Mouse (Mus musculus) urinary bladder, postnatal 14 days (tissue): ENCODE data around the gene Cradd.
A peak's percentile ranks its signal among the peaks of the same experiment; 100 is the strongest.

Experiments
- DNase-seq: peaks from one replicate; pipeline ENCODE4 v3.0.0; 2021; ENCODE audit warnings: low spot score

Gene Cradd

GRCm38 (mm10) chr10:95159675-95160256 is 164.2 kb downstream of the Cradd start:
- DNase-seq = no peak

GRCm38 (mm10) chr10:95156410-95156809 is 167.5 kb downstream of the Cradd start:
- DNase-seq = no peak

DNA sequence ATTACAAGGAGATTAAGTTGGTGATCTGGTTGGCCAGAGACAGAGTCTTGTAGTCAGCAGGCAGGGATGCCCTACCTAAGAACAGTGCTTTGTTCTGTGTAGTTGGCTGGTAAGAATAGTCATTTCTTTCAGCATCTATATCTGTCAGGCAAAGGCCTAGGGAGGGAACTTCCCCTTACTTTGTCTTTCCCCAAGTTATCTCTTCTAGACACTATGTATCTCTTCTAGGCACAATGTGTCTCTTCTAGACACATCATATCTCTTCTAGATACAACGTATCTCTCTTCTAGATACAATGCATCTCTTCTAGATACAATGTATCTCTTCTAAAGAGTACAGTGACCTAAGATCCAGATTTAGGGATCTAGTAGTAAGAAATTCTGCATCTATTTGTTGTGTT is 169.3 kb downstream of the Cradd start:
- DNase-seq = no peak

- DNase-seq = no peak
These were observed 170.7 kb downstream of the Cradd start for GRCm38 (mm10) chr10:95153224-95153623.

DNA sequence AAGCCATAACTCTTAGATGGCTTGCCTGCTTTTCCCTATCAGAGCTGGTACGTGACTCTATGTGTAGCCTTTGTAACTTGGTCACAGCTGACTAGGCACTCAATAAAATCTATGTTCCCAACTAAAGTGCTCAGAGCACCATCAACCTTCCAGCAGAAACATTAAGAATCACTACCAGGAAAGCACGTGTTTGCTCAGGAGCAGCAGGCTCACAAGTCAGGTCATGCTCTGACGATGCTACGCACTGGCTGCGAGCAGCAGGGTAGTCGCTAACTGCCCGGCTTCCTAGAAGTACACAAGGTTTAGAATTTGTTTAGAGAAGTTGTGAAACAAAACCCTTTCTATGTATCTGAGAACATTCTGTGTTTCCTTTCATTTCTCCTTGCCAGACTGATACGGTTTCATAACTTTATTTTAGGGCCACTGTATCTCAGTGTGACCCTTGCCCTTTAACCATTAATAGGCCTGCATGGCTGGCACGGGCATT is 171.4 kb downstream of the Cradd start:
- no peak for DNase-seq

GRCm38 (mm10) chr10:95151012-95151768 is 172.7 kb downstream of the Cradd start:
- DNase-seq = no peak

GRCm38 (mm10) chr10:95149666-95150065 is 174.3 kb downstream of the Cradd start:
- no peak for DNase-seq

- no peak for DNase-seq
These were observed 175.3 kb downstream of the Cradd start for GRCm38 (mm10) chr10:95148641-95149040.

GRCm38 (mm10) chr10:95147136-95147901 is 176.6 kb downstream of the Cradd start:
- no peak for DNase-seq

DNA sequence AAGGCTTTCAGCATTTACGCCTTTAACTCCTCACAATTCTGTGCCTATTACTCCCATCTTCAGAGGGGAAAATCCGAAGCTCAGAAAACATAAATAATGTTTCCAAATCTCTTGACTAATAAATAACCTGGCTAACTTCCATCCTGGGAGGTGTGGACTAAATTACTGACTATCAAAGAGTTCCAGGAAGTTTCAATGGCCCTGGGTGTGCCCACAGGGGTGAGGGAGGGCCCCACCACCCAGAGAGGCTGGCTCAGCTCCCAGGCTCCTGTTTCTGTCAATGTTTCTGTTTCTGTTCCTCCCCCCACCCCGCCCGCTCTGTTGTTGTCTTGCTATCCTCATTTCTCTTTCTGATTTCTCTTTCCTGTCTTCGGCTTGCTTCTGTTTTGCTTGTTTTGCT is 177.4 kb downstream of the Cradd start:
- peak; percentile 32 for DNase-seq

GRCm38 (mm10) chr10:95145204-95145926 is 178.6 kb downstream of the Cradd start:
- no peak for DNase-seq

GRCm38 (mm10) chr10:95144414-95145130 is 179.4 kb downstream of the Cradd start:
- no peak for DNase-seq

DNA sequence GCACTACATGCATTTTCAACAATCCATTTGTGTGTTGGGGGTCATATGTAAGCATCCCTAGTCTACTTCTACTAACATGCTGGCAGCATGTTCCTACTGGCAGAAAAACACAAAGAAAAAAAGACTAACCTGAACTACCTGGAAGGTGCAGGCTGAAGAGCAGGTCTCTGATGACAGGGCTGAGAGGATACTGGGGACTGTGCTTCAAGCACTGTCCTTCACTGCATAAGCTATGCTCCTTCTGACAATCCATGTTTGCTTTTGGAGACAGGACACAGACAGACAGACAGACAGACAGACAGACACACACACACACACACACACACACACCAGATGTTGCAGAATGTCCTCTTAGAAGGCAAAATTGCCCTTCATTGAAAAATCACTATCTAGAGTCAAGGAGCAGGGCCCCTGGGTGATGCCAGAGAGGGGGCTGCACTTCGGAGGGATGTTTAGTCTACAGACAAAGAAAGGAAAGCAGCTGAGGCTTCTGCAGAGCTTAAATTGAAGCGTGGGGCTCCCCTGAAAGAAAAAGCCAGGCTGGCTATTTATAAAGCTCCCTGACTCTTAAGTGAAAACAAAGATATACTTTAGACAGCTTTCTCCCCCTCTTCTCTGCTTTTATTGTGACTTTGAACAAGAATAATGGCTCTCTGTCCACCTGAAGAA is 180.4 kb downstream of the Cradd start:
- DNase-seq = no peak

DNA sequence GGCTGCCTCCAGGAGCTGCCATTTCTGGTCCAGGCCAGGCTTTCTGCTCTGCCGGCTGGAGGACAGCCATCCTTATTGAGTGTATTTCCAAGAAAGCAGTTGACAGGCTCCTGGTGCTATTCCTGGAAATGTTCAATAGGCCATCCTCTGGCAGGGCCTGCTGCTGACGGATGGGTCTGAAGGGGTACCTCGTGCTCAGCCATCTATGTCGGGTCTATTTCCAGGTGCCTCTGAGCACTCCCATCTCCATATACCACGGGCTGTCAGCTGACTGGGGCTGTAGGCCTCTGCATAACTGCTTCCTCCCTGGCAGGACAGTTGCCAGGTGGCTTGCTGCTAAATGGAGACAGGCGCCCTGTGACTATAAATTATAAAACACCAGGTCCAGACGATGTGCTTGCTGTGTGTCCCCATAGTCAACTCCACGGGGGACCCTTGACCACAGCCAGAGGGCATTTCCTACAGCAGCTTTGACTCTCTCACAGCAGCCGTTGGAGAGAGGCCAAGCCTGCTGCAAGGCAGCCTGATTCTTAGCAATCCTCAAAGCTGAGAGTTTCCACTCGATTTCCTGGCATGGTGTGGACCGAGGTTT is 181.0 kb downstream of the Cradd start:
- peak; percentile 62 for DNase-seq

DNA sequence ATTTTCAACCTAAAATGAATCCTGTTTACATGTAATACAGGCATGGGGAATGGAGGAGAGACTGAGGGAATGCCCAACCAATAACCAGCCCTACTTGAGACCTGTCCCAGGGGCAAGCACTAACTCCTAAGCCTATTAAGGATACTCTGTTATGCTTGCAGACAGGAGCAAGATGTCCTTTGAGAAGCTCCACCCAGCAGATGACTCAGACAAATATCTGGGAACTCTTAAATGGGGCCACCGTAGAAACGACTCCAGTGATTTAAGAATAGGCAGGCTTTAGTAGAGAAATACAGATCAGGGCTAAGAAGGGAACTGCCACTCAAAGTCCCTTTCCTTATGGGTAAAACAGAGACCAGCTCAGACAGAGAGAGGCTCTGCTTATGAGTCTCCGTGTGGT is 182.9 kb downstream of the Cradd start:
- no peak for DNase-seq

GRCm38 (mm10) chr10:95140191-95140590 is 183.7 kb downstream of the Cradd start:
- DNase-seq = no peak

- peak; percentile 34 for DNase-seq
These were observed 184.3 kb downstream of the Cradd start for GRCm38 (mm10) chr10:95139645-95140044.

DNA sequence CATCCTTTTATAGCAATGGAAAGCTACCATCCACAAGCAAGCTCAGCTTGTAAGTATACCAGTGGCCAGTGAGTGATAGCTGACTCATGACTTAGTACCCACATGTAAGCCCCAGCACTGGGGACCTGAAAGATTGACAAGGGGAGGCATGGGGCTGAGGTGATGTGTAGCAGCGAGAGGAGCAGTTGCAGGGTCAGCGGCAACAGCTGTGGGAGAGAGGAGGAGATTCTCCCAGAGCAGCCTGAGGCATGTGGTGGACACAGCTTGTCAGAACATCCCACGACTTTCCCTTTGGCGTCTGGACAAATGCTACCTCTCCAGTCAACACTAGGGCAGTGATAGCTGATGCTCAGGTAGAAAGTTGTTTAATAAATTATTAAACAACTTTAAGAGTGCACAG is 190.9 kb downstream of the Cradd start:
- no peak for DNase-seq
